Mouse (Mus musculus): ENCODE data around the gene Gm4791.

Gm4791 gene

GRCm38 (mm10) chr9:46998338-46998791, at the start of gene Gm4791:
Gene Gm4791, plus strand, starts transcription at chr9:46998741.
- no peak for DNase-seq

GRCm38 (mm10) chr9:46956286-46956685, 42.3 kb upstream of the Gm4791 start:
- DNase-seq, result no peak

GRCm38 (mm10) chr9:46957420-46957950, 41.1 kb upstream of the Gm4791 start:
- no peak for DNase-seq

GRCm38 (mm10) chr9:46966028-46966427, 32.5 kb upstream of the Gm4791 start:
- no peak for DNase-seq

GRCm38 (mm10) chr9:46968970-46969369, 29.6 kb upstream of the Gm4791 start:
- DNase-seq, result no peak

- DNase-seq, result no peak
These were observed 29.1 kb upstream of the Gm4791 start for GRCm38 (mm10) chr9:46969406-46969805.

- no peak for DNase-seq
These were observed 19.7 kb upstream of the Gm4791 start for GRCm38 (mm10) chr9:46978806-46979205.

- DNase-seq, result no peak
These were observed 18.4 kb upstream of the Gm4791 start for GRCm38 (mm10) chr9:46980111-46980510.

GRCm38 (mm10) chr9:46983471-46983870, 15.1 kb upstream of the Gm4791 start:
- no peak for DNase-seq

GRCm38 (mm10) chr9:47041569-47041968, 43.0 kb downstream of the Gm4791 start:
- no peak for DNase-seq
